Comparison of ENCODE assay signal across 9 mouse cellular contexts in genomic region chr2:119166901-119167865, GRCm38 (mm10). TPM values are rescaled to one million over a fixed set of nuclear protein-coding genes. Genes with fewer than 3 reads are reported as not detected.
DNase-seq lines count a peak whose midpoint lies in the region; ATAC-seq and TF ChIP-seq lines count a peak whose summit lies in the region.
"Had no signal": no experiment of that assay in that cellular context is flagged by ENCODE, and none has a peak within 500 bp of the region (broad histone marks: within the 10 kb centered on the region; RNA-seq: fewer than 3 reads in every experiment).

Gchfr (plus strand) TSS chr2:119167773.

- H3K27ac ChIP-seq in embryonic facial prominence, embryonic 11.5 days (replicated peaks; ENCODE audit: low read depth, low read length), result no peak within 1 kb of the TSS
- H3K27ac ChIP-seq in kidney, adult 2 months (ENCODE audit: insufficient read depth, low read depth, low read length), result peak within 1 kb of the TSS; percentile 12; the same call in 1 of the 2 replicates
- no peak within 1 kb of the TSS for H3K27ac ChIP-seq in neural tube, embryonic 13.5 days (replicated peaks)

- peaks cover 30% of the 10 kb centered on the region for H3K4me1 ChIP-seq in E14TG2a.4 (replicated peaks; ENCODE audit: low read depth, low read length)
- peaks cover 5% of the 10 kb centered on the region; the same call in 1 of the 2 replicates for H3K4me1 ChIP-seq in embryonic facial prominence, embryonic 11.5 days (ENCODE audit: control insufficient read depth, insufficient read depth, low read length)
- no peaks in the 10 kb centered on the region; the same call in 1 of the 2 replicates for H3K4me1 ChIP-seq in kidney, adult 2 months (ENCODE audit: control insufficient read depth, insufficient read depth, low read length)
- peaks cover 7% of the 10 kb centered on the region for H3K4me1 ChIP-seq in lung, adult 2 months (ENCODE audit: control insufficient read depth, insufficient read depth, low read length)
- H3K4me1 ChIP-seq in neural tube, embryonic 13.5 days (replicated peaks), result peaks cover 30% of the 10 kb centered on the region

- H3K9me3 ChIP-seq in E14TG2a.4 (ENCODE audit: low read length), result no peaks in the 10 kb centered on the region
- no peaks in the 10 kb centered on the region for H3K9me3 ChIP-seq in embryonic facial prominence, embryonic 11.5 days (replicated peaks; ENCODE audit: control insufficient read depth, low read length)
- H3K9me3 ChIP-seq in neural tube, embryonic 13.5 days, result no peaks in the 10 kb centered on the region

- under 1% methylated on average over 60 of the region's 60 CpGs for WGBS in embryonic facial prominence, embryonic 11.5 days
- WGBS in kidney, adult 2 months, result under 1% methylated on average over 60 of the region's 60 CpGs
- under 1% methylated on average over 60 of the region's 60 CpGs for WGBS in lung, adult 2 months
- WGBS in neural tube, embryonic 13.5 days, result 1% methylated on average over 60 of the region's 60 CpGs

- no peak for TF ChIP-seq POLR2A in kidney, adult 2 months (IDR thresholded peaks at IDR 0.05; ENCODE audit: low read depth, low read length)
- no peak for TF ChIP-seq POLR2A in lung, adult 2 months (IDR thresholded peaks at IDR 0.05; ENCODE audit: borderline replicate concordance, extremely low read depth, low read depth, low read length)

- DNase-seq in adrenal gland, adult 8-10 months, result peak; percentile 60
- DNase-seq in embryonic facial prominence, embryonic 11.5 days (ENCODE audit: low spot score), result peak; percentile 70
- DNase-seq in heart, adult 9 months (ENCODE audit: low spot score in 2 of 2), result peak; percentile 65 to 68
- peak; percentile 91 for DNase-seq in kidney, adult 2 months
- peak; percentile 72 for DNase-seq in lung, adult 2 months
- DNase-seq in urinary bladder, postnatal 36 days (ENCODE audit: low spot score in 2 of 2), result peak; percentile 41 to 55

- H3K4me2 ChIP-seq in embryonic facial prominence, embryonic 11.5 days (ENCODE audit: low read depth, low read length), result peak within 1 kb of the TSS; percentile 99
- H3K4me2 ChIP-seq in neural tube, embryonic 13.5 days, result peak within 1 kb of the TSS; percentile 99

- H3K9ac ChIP-seq in embryonic facial prominence, embryonic 11.5 days (replicated peaks; ENCODE audit: low read length), result peak within 1 kb of the TSS; percentile 30
- peak within 1 kb of the TSS; percentile 62 for H3K9ac ChIP-seq in neural tube, embryonic 13.5 days

- no peak for TF ChIP-seq CTCF in E14TG2a.4 (conservative IDR thresholded peaks at IDR 0.05; ENCODE audit: low read length)
- TF ChIP-seq CTCF in kidney, adult 2 months (conservative IDR thresholded peaks at IDR 0.05; ENCODE audit: insufficient read depth, insufficient read length, low read depth, low read length), result no peak
- no peak for TF ChIP-seq CTCF in lung, adult 2 months (IDR thresholded peaks at IDR 0.05; ENCODE audit: insufficient read depth, low read length)

- ATAC-seq in embryonic facial prominence, embryonic 11.5 days (replicated peaks; ENCODE audit: insufficient number of reproducible peaks, low FRiP score, low TSS enrichment, low read depth), result peak; percentile 66
- ATAC-seq in neural tube, embryonic 13.5 days (ENCODE audit: low read depth), result peak; percentile 63

- peak within 1 kb of the TSS; percentile 82 for H3K4me3 ChIP-seq in E14TG2a.4 (replicated peaks; ENCODE audit: low read length)
- peak within 1 kb of the TSS; percentile 51 for H3K4me3 ChIP-seq in embryonic facial prominence, embryonic 11.5 days (ENCODE audit: low read depth, low read length)
- peak within 1 kb of the TSS; percentile 53 for H3K4me3 ChIP-seq in kidney, adult 2 months (ENCODE audit: insufficient read depth, low read depth, low read length)
- peak within 1 kb of the TSS; percentile 75 for H3K4me3 ChIP-seq in lung, adult 2 months (replicated peaks; ENCODE audit: extremely low read depth, low read depth, low read length)
- H3K4me3 ChIP-seq in neural tube, embryonic 13.5 days, result peak within 1 kb of the TSS; percentile 53

- H3K36me3 ChIP-seq in E14TG2a.4 (ENCODE audit: insufficient read depth, low read length), result no peaks in the 10 kb centered on the region
- no peaks in the 10 kb centered on the region for H3K36me3 ChIP-seq in embryonic facial prominence, embryonic 11.5 days (replicated peaks; ENCODE audit: control insufficient read depth, insufficient read depth, low read depth, low read length)
- H3K36me3 ChIP-seq in kidney, adult 2 months (ENCODE audit: control insufficient read depth, insufficient read depth, low read length), result no peaks in the 10 kb centered on the region
- H3K36me3 ChIP-seq in neural tube, embryonic 13.5 days, result no peaks in the 10 kb centered on the region

- peaks cover 57% of the 10 kb centered on the region for H3K27me3 ChIP-seq in E14TG2a.4 (ENCODE audit: insufficient read depth, low read length)
- peaks cover 6% of the 10 kb centered on the region for H3K27me3 ChIP-seq in embryonic facial prominence, embryonic 11.5 days (ENCODE audit: control insufficient read depth, insufficient read depth, low read length)
- no peaks in the 10 kb centered on the region for H3K27me3 ChIP-seq in kidney, adult 2 months (replicated peaks; ENCODE audit: control insufficient read depth, insufficient read depth, low read length)
- H3K27me3 ChIP-seq in neural tube, embryonic 13.5 days, result peaks cover 67% of the 10 kb centered on the region

RNA-seq across cellular contexts. Expression of gene Gchfr, which starts in this region (rescaled TPM):
- total RNA-seq in adrenal gland, adult 8-10 months (2022), result 10 to 100 TPM in 2 of 4 experiments, 1 to 10 TPM in 2; 9.3 to 13.7 (median 10.9) TPM
- polyA plus RNA-seq in embryonic facial prominence, embryonic 11.5 days (2014; fragmentation: Nextera tagmentation; extraction: Ambion mirVana), result 2.9 and 6.4 TPM in 2 replicates
- 124 and 144 TPM in 2 replicates for polyA plus RNA-seq in kidney, adult 2 months (2012; rRNA removed)
- polyA plus RNA-seq in lung, adult 2 months (2012; rRNA removed), result 25.7 and 27.2 TPM in 2 replicates
- polyA plus RNA-seq in neural tube, embryonic 13.5 days (2015; fragmentation: Nextera tagmentation; extraction: Ambion mirVana), result 1.2 and 2.3 TPM in 2 replicates
- total RNA-seq: layer of hippocampus, postnatal 14 days had no signal
